Mouse (Mus musculus): ENCODE data around the gene Tspear.
"Not testable (repeated sequence)": the region's sequence is repeated elsewhere in the genome, so short reads cannot be mapped to it uniquely, and the experiment has no call there.

Tspear gene

DNA sequence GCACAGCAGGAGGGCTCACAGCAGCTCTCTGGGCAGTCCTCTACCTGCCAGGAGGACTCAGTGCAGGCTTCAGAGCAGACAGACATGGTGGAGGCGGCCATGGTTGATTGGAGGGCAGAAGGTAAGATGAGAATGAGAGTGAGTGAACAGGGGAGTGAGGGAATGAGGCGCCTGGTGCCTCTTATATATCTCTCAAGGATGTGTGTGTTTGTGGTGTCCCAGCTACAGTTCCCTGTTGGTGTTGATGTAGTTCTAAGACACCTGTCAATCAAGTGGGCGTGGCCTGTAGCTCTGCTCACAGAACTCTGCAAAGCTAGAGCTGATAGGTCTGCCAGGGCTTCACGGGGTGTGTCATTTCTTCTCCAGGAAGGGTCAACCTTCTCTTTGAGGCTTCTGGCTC is 10.8 kb downstream of the Tspear start, which contains the start of gene Gm9508:
Gm9508 (minus strand) TSS at position 101 of the 400 bp plus-strand sequence.
- in situ Hi-C loops (cut with MboI; ENCODE audit: low pct_unique_long_range_greater_than_20kb in 1 of 2, low sequenced_read_pairs in 2 of 2, unreplicated experiment in 1 of 2), result no loop called here

- in situ Hi-C loops (cut with MboI; ENCODE audit: low pct_unique_long_range_greater_than_20kb in 1 of 2, low sequenced_read_pairs in 2 of 2, unreplicated experiment in 1 of 2), result no loop called here
These were observed 20.0 kb downstream of the Tspear start, which contains the start of gene Gm10272 for GRCm38 (mm10) chr10:77706326-77706725. Gm10272 (plus strand) TSS chr10:77706626.

GRCm38 (mm10) chr10:77709831-77710230 is 23.5 kb downstream of the Tspear start:
- in situ Hi-C loops (cut with MboI; ENCODE audit: low pct_unique_long_range_greater_than_20kb in 1 of 2, low sequenced_read_pairs in 2 of 2, unreplicated experiment in 1 of 2), result no loop called here

DNA sequence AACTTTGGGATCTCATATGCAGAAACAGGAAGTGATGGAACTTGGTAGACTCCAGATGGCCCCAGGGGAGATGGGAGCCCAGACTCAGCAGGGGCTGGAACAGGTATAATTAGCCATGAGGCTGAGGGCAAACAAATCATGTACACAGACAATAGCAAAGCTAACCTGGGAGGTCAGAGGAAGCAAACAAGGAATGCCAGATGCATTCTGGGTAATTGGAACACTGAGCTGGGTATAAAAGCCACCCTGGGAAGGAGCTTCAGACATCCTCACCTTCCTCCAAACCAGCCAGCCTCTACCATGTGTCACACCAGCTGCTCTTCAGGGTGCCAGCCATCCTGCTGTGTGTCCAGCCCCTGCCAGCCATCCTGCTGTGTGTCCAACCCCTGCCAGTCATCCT is 24.8 kb downstream of the Tspear start, which contains the start of gene Gm10024:
Gm10024 (plus strand) TSS at position 301 of the 400 bp plus-strand sequence.
- in situ Hi-C loops (cut with MboI; ENCODE audit: low pct_unique_long_range_greater_than_20kb in 1 of 2, low sequenced_read_pairs in 2 of 2, unreplicated experiment in 1 of 2), result not testable (repeated sequence)

DNA sequence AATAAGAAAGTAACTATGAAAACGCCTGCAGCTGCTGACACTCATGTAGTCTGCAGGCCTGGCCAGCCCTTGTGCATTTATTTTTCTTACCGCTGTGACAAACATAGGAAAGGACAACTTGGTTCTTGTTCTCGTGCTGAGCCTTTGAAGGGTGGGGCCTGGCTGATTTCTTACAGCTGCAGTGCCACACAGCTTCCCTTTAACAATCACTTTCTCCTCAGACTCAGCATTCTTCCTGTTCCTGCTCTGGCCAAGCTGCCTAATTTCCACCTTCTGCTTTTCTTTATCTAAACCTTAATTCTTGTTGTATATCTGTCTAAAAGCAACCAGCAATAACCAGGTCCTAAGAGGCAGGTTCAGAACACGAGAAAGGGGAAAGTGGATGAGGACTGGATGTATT is 27.4 kb downstream of the Tspear start:
- in situ Hi-C loops (cut with MboI; ENCODE audit: low pct_unique_long_range_greater_than_20kb in 1 of 2, low sequenced_read_pairs in 2 of 2, unreplicated experiment in 1 of 2), result no loop called here

DNA sequence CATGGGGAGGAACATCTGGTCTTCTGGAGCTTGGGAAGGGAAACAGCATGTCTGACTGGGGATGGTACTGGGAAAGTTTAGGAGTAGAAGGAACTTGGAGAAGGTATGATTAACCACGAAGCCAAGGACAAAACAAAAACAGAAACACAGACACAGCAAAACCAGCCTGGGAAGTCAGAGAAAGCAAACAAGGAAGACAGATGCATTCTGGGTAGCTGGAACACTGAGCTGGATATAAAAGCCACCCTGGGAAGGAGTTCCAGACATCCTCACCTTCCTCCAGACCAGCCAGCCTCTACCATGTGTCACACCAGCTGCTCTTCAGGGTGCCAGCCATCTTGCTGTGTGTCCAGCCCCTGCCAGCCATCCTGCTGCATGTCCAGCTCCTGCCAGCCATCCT is 29.1 kb downstream of the Tspear start, which contains the start of gene Gm10142:
Gm10142 (plus strand) TSS at position 301 of the 400 bp plus-strand sequence.
- in situ Hi-C loops (cut with MboI; ENCODE audit: low pct_unique_long_range_greater_than_20kb in 1 of 2, low sequenced_read_pairs in 2 of 2, unreplicated experiment in 1 of 2), result no loop called here

- in situ Hi-C loops (cut with MboI; ENCODE audit: low pct_unique_long_range_greater_than_20kb in 1 of 2, low sequenced_read_pairs in 2 of 2, unreplicated experiment in 1 of 2), result not testable (repeated sequence)
These were observed 33.9 kb downstream of the Tspear start, which contains the start of gene Krtap12-1 for GRCm38 (mm10) chr10:77720299-77720698. Krtap12-1 (plus strand) TSS chr10:77720599.

- in situ Hi-C loops (cut with MboI; ENCODE audit: low pct_unique_long_range_greater_than_20kb in 1 of 2, low sequenced_read_pairs in 2 of 2, unreplicated experiment in 1 of 2), result loop anchor here in 1 of 2 experiments (25.0 kb wide), 1 partner anchor 638 kb away; no protein-coding TSS in a partner anchor
These were observed 38.5 kb downstream of the Tspear start for GRCm38 (mm10) chr10:77724855-77725254.

- in situ Hi-C loops (cut with MboI; ENCODE audit: low pct_unique_long_range_greater_than_20kb in 1 of 2, low sequenced_read_pairs in 2 of 2, unreplicated experiment in 1 of 2), result loop anchor here in 1 of 2 experiments (25.0 kb wide), 1 partner anchor 639 kb away; no protein-coding TSS in a partner anchor
These were observed 39.8 kb downstream of the Tspear start, which contains the start of gene Gm10100 for GRCm38 (mm10) chr10:77726186-77726585. Gm10100 (plus strand) TSS chr10:77726486.

GRCm38 (mm10) chr10:77728280-77728679 is 41.9 kb downstream of the Tspear start:
- in situ Hi-C loops (cut with MboI; ENCODE audit: low pct_unique_long_range_greater_than_20kb in 1 of 2, low sequenced_read_pairs in 2 of 2, unreplicated experiment in 1 of 2), result loop anchor here in 1 of 2 experiments (25.0 kb wide), 1 partner anchor 641 kb away; no protein-coding TSS in a partner anchor

DNA sequence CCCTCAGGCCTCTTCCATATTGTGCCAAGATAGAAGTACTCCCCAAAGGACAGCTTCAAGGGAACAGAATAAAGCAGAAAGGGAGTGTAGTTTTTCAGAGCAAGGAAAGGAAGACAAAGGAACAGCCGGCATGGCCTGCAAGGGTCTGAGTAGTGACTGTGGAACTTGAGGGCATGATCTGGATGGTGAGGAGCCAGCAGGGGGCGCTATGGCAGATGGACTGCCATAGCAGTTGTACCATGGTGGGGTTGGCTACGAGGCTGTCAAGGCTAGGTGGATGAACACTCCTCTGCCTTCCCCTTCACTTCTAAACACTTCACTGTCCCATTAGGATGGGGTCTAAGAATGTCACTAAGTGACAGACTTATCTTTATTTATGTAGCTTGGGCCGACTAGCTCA is 42.9 kb downstream of the Tspear start:
- in situ Hi-C loops (cut with MboI; ENCODE audit: low pct_unique_long_range_greater_than_20kb in 1 of 2, low sequenced_read_pairs in 2 of 2, unreplicated experiment in 1 of 2), result loop anchor here in 1 of 2 experiments (25.0 kb wide), 1 partner anchor 642 kb away; no protein-coding TSS in a partner anchor

- in situ Hi-C loops (cut with MboI; ENCODE audit: low pct_unique_long_range_greater_than_20kb in 1 of 2, low sequenced_read_pairs in 2 of 2, unreplicated experiment in 1 of 2), result loop anchor here in 1 of 2 experiments (25.0 kb wide), 1 partner anchor 649 kb away; no protein-coding TSS in a partner anchor
These were observed 49.6 kb downstream of the Tspear start for GRCm38 (mm10) chr10:77735928-77736327.

- in situ Hi-C loops (cut with MboI; ENCODE audit: low pct_unique_long_range_greater_than_20kb in 1 of 2, low sequenced_read_pairs in 2 of 2, unreplicated experiment in 1 of 2), result loop anchor here in 1 of 2 experiments (25.0 kb wide), 1 partner anchor 652 kb away; no protein-coding TSS in a partner anchor
These were observed 52.6 kb downstream of the Tspear start for GRCm38 (mm10) chr10:77738929-77739328.

GRCm38 (mm10) chr10:77741924-77742688 is 55.7 kb downstream of the Tspear start, which contains the start of gene Gm18596:
Gm18596 (minus strand) TSS chr10:77742638.
- in situ Hi-C loops (cut with MboI; ENCODE audit: low pct_unique_long_range_greater_than_20kb in 1 of 2, low sequenced_read_pairs in 2 of 2, unreplicated experiment in 1 of 2), result loop anchor here in 1 of 2 experiments (25.0 kb wide), 1 partner anchor 655 kb away; no protein-coding TSS in a partner anchor

DNA sequence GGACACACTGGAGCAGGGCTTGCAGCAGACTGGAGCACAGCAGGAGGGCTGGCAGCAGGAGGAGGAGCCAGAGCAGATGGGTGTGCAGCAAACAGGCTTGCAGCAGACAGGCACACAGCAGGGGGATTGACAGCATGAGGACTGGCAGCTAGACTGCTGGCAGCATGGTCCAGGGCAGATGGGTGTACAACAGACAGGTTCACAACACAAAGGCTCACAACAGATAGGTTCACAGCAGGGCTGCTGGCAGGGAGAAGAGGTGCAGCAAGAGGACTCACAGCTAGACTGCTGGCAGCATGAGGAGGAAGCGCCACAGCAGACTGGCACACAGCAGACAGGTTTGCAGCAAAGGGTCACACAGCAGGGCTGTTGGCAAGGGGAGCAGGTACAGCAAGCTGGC is 64.3 kb downstream of the Tspear start:
- in situ Hi-C loops (cut with MboI; ENCODE audit: low pct_unique_long_range_greater_than_20kb in 1 of 2, low sequenced_read_pairs in 2 of 2, unreplicated experiment in 1 of 2), result not testable (repeated sequence)

DNA sequence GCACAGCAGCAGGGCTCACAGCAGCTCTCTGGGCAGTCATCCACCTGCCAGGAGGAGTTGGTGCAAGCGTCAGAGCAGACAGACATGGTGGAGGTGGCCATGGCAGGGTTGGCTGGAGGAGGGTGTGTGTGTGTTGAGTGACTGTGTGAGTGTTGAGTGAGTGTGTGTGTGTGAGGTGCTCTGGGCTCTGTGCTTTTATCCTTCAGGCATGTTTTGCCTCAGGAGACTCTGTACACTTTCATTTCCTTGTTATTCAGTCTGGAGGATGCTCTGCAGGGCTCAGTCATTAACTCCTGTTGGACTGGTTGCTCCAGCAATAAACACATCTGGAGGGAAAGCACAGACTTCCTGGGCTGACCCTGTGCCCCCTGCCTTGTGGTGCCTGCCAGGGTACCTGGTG is 64.9 kb downstream of the Tspear start, which contains the start of gene Gm9736:
Gm9736 (minus strand) TSS at position 101 of the 400 bp plus-strand sequence.
- in situ Hi-C loops (cut with MboI; ENCODE audit: low pct_unique_long_range_greater_than_20kb in 1 of 2, low sequenced_read_pairs in 2 of 2, unreplicated experiment in 1 of 2), result not testable (repeated sequence)

GRCm38 (mm10) chr10:77752312-77752711 is 65.9 kb downstream of the Tspear start:
- in situ Hi-C loops (cut with MboI; ENCODE audit: low pct_unique_long_range_greater_than_20kb in 1 of 2, low sequenced_read_pairs in 2 of 2, unreplicated experiment in 1 of 2), result not testable (repeated sequence)

DNA sequence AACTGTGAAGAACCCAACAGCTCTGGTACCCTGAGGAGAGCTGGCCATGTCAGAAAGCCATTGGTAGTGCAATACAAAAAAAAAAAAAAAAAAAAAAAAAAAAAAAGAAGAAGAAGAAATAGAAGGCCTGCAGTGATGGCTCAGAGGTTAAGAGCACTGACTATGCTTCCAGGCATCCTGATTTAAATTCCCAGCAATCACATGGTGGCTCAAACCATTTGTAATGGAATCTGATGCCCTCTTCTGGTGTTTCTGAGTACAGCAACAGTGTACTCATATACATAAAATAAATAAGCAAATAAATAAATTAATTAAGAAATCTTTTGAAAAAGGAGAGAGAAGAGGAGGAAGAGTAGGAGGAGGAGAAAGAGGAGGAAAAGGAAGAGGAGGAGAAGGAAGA is 67.1 kb downstream of the Tspear start:
- in situ Hi-C loops (cut with MboI; ENCODE audit: low pct_unique_long_range_greater_than_20kb in 1 of 2, low sequenced_read_pairs in 2 of 2, unreplicated experiment in 1 of 2), result no loop called here

DNA sequence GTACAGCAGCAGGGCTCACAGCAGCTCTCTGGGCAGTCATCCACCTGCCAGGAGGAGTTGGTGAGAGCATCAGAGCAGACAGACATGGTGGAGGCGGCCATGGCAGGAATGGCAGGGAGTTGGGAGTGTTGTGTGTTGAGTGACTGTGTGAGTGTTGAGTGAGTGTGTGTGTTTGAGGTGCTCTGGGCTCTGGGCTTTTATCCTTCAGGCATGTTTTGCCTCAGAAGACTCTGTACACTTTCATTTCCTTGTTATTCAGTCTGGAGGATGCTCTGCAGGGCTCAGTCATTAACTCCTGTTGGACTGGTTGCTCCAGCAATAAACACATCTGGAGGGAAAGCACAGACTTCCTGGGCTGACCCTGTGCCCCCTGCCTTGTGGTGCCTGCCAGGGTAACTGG is 73.2 kb downstream of the Tspear start, which contains the start of gene Gm3233:
Gm3233 (minus strand) TSS at position 101 of the 400 bp plus-strand sequence.
- in situ Hi-C loops (cut with MboI; ENCODE audit: low pct_unique_long_range_greater_than_20kb in 1 of 2, low sequenced_read_pairs in 2 of 2, unreplicated experiment in 1 of 2), result not testable (repeated sequence)

Measured in mouse embryonic stem cell (cell line).